ENCODE assay signal across 32 mouse cellular contexts in the genomic region with DNA sequence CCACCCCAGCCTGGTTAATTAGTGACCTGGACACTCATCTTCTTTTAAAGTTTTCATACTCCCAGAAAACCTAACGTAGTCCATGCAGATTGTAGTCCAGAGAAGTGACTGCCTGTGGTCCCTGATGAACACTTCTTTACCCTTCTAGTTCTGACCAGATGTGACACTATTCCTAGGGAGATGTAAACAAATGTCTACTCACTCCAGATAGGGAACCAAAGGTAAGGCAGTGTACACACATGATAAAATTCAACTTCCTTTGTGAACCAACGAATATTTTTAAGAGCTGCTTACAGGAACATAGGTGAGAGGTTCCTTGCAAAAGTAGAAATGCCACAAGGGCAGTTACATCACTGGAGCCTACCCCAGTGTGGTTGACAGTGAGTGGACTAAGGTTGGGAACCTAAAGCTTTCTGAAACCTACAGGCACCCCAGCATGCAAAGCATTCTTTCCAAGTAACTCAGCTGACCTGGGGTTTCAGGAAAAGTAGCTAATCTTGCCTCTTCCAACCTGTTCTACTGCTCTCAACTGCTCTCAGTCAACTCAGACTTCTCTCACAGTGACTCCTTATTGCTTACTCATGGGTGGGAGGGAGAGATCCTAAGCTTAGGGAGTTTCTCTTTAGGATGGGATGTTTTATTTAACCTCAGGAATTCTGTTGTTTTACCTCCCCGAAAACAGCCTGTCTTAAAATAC. TPM values are rescaled to one million over a fixed set of nuclear protein-coding genes. Genes with fewer than 3 reads are reported as not detected.
DNase-seq lines count a peak whose midpoint lies in the region; ATAC-seq lines count a peak whose summit lies in the region.
"Had no signal": no experiment of that assay in that cellular context is flagged by ENCODE, and none has a peak within 500 bp of the region (broad histone marks: within the 10 kb centered on the region; RNA-seq: fewer than 3 reads in every experiment).

No protein-coding gene starts in this region.

- no peaks in the 10 kb centered on the region for H3K9me3 ChIP-seq in liver, embryonic 16.5 days (replicated peaks; ENCODE audit: control insufficient read depth, low read length)
- no peaks in the 10 kb centered on the region for H3K9me3 ChIP-seq in liver, embryonic 12.5 days (replicated peaks)
- H3K9me3 ChIP-seq in stomach, embryonic 15.5 days = no peaks in the 10 kb centered on the region
- H3K9me3 ChIP-seq in midbrain, embryonic 16.5 days (replicated peaks; ENCODE audit: control insufficient read depth, low read length, poor library complexity, severe bottlenecking) = no peaks in the 10 kb centered on the region
- H3K9me3 ChIP-seq: embryonic facial prominence, embryonic 12.5 days; embryonic facial prominence, embryonic 15.5 days; G1E; heart, embryonic 12.5 days; heart, embryonic 15.5 days had no signal

- no peak overlapping the region for H3K4me3 ChIP-seq in liver, embryonic 16.5 days (ENCODE audit: low read depth, low read length)
- no peak overlapping the region for H3K4me3 ChIP-seq in liver, embryonic 12.5 days
- H3K4me3 ChIP-seq in stomach, embryonic 15.5 days (replicated peaks) = no peak overlapping the region
- no peak overlapping the region for H3K4me3 ChIP-seq in midbrain, embryonic 16.5 days (ENCODE audit: low read depth, low read length)
- H3K4me3 ChIP-seq: embryonic facial prominence, embryonic 12.5 days; embryonic facial prominence, embryonic 15.5 days; heart, embryonic 12.5 days; heart, embryonic 15.5 days had no signal

- peak; percentile 8 for DNase-seq in urinary bladder, postnatal 25 days (ENCODE audit: low spot score)
- no peak for DNase-seq in urinary bladder, adult 2 months (ENCODE audit: low spot score)
- no peak for DNase-seq in right cerebral cortex, postnatal 14 days
- DNase-seq: adrenal gland, postnatal 10 days; adrenal gland, postnatal 36 days; B cell, adult 2 months; cerebellum, adult 18-20 months; cerebellum, adult 9-10 months; cerebellum, postnatal 25 days; forebrain, postnatal 0 days; gastrocnemius, postnatal 25 days; heart, adult 18-20 months; heart, postnatal 10 days; heart, postnatal 36 days had no signal

- H3K9ac ChIP-seq in liver, embryonic 16.5 days (ENCODE audit: low read depth, low read length) = no peak overlapping the region
- H3K9ac ChIP-seq in liver, embryonic 12.5 days = no peak overlapping the region
- no peak overlapping the region for H3K9ac ChIP-seq in stomach, embryonic 15.5 days
- no peak overlapping the region for H3K9ac ChIP-seq in midbrain, embryonic 16.5 days (ENCODE audit: low read depth, low read length)
- H3K9ac ChIP-seq: embryonic facial prominence, embryonic 12.5 days; embryonic facial prominence, embryonic 15.5 days; forebrain, postnatal 0 days; heart, embryonic 12.5 days; heart, embryonic 15.5 days; hindbrain, embryonic 14.5 days had no signal

- H3K27ac ChIP-seq in liver, embryonic 16.5 days (ENCODE audit: low read length) = no peak overlapping the region
- H3K27ac ChIP-seq in liver, embryonic 12.5 days = no peak overlapping the region
- H3K27ac ChIP-seq in stomach, embryonic 15.5 days = peak overlapping the region; percentile 44
- no peak overlapping the region for H3K27ac ChIP-seq in midbrain, embryonic 16.5 days (ENCODE audit: low read length)
- H3K27ac ChIP-seq: embryonic facial prominence, embryonic 12.5 days; embryonic facial prominence, embryonic 15.5 days; heart, embryonic 15.5 days; hindbrain, embryonic 14.5 days; hindbrain, postnatal 0 days had no signal

- 0 out of 2 replicates have a peak, but pooled peaks have one; percentile 16 for ATAC-seq in liver, embryonic 16.5 days (ENCODE audit: low read depth)
- ATAC-seq in liver, embryonic 12.5 days = no peak
- ATAC-seq in stomach, embryonic 15.5 days (ENCODE audit: insufficient read depth, low FRiP score, low read depth) = no peak
- ATAC-seq in midbrain, embryonic 16.5 days = no peak
- ATAC-seq: forebrain, embryonic 14.5 days; forebrain, postnatal 0 days; hindbrain, postnatal 0 days; Patski had no signal

- no peak overlapping the region for H3K4me2 ChIP-seq in liver, embryonic 16.5 days (ENCODE audit: low read depth, low read length)
- H3K4me2 ChIP-seq in liver, embryonic 12.5 days = no peak overlapping the region
- H3K4me2 ChIP-seq in stomach, embryonic 15.5 days = no peak overlapping the region
- no peak overlapping the region for H3K4me2 ChIP-seq in midbrain, embryonic 16.5 days (ENCODE audit: low read length)
- H3K4me2 ChIP-seq: embryonic facial prominence, embryonic 12.5 days; embryonic facial prominence, embryonic 15.5 days; heart, embryonic 12.5 days; heart, embryonic 15.5 days; hindbrain, embryonic 14.5 days had no signal

- H3K36me3 ChIP-seq in liver, embryonic 16.5 days (ENCODE audit: control insufficient read depth, insufficient read depth) = no peaks in the 10 kb centered on the region
- no peaks in the 10 kb centered on the region for H3K36me3 ChIP-seq in liver, embryonic 12.5 days
- H3K36me3 ChIP-seq in stomach, embryonic 15.5 days = no peaks in the 10 kb centered on the region
- H3K36me3 ChIP-seq in midbrain, embryonic 16.5 days (ENCODE audit: control insufficient read depth, insufficient read depth, low read length) = no peaks in the 10 kb centered on the region
- H3K36me3 ChIP-seq: embryonic facial prominence, embryonic 12.5 days; embryonic facial prominence, embryonic 15.5 days; G1E; heart, embryonic 12.5 days; heart, embryonic 15.5 days had no signal

- 43% methylated on average over 3 of the region's 3 CpGs for WGBS in liver, embryonic 16.5 days (ENCODE audit: insufficient replicate concordance)
- 48% methylated on average over 3 of the region's 3 CpGs for WGBS in liver, embryonic 12.5 days (ENCODE audit: insufficient replicate concordance)
- WGBS in stomach, embryonic 15.5 days = 64% methylated on average over 3 of the region's 3 CpGs
- 77% methylated on average over 3 of the region's 3 CpGs for WGBS in midbrain, embryonic 16.5 days

- H3K4me1 ChIP-seq in liver, embryonic 16.5 days (ENCODE audit: control insufficient read depth, low read depth, low read length) = no peaks in the 10 kb centered on the region
- no peaks in the 10 kb centered on the region for H3K4me1 ChIP-seq in liver, embryonic 12.5 days
- no peaks in the 10 kb centered on the region for H3K4me1 ChIP-seq in stomach, embryonic 15.5 days
- H3K4me1 ChIP-seq in midbrain, embryonic 16.5 days (ENCODE audit: control insufficient read depth, insufficient read depth, low read length) = no peaks in the 10 kb centered on the region
- H3K4me1 ChIP-seq: embryonic facial prominence, embryonic 12.5 days; heart, embryonic 12.5 days; heart, embryonic 15.5 days had no signal

- H3K27me3 ChIP-seq in liver, embryonic 16.5 days (ENCODE audit: control insufficient read depth, insufficient read depth, low read depth, low read length) = no peaks in the 10 kb centered on the region
- no peaks in the 10 kb centered on the region for H3K27me3 ChIP-seq in liver, embryonic 12.5 days (replicated peaks)
- H3K27me3 ChIP-seq in stomach, embryonic 15.5 days (replicated peaks) = no peaks in the 10 kb centered on the region
- H3K27me3 ChIP-seq in midbrain, embryonic 16.5 days (ENCODE audit: control insufficient read depth, insufficient read depth, low read depth, low read length) = no peaks in the 10 kb centered on the region
- H3K27me3 ChIP-seq: CH12.LX; embryonic facial prominence, embryonic 12.5 days; embryonic facial prominence, embryonic 15.5 days; heart, embryonic 12.5 days; heart, embryonic 15.5 days had no signal

RNA-seq across cellular contexts. Expression of a gene that starts 27.9 kb away (rescaled TPM):
- polyA plus RNA-seq in liver, embryonic 16.5 days (2015; fragmentation: Nextera tagmentation; extraction: Ambion mirVana) = 393 and 415 TPM in 2 replicates
- polyA plus RNA-seq in liver, embryonic 12.5 days (2016; fragmentation: Nextera tagmentation; extraction: Ambion mirVana) = 85.9 and 86.6 TPM in 2 replicates
- polyA plus RNA-seq in urinary bladder, adult 2 months (2012; rRNA removed) = not detected in 2 replicates
- 49.1 and 51.1 TPM in 2 replicates for polyA plus RNA-seq in stomach, embryonic 15.5 days (2015; fragmentation: Nextera tagmentation; extraction: Ambion mirVana)
- not detected in 2 replicates for polyA plus RNA-seq in midbrain, embryonic 16.5 days (2015; fragmentation: Nextera tagmentation; extraction: Ambion mirVana)
- polyA plus RNA-seq: forebrain, embryonic 11.5 days; forebrain, embryonic 14.5 days; forebrain, postnatal 0 days; frontal cortex, adult 2 months; G1E; hindbrain, embryonic 11.5 days; hindbrain, embryonic 14.5 days; hindbrain, postnatal 0 days; Patski had no signal

RNA-seq across cellular contexts. Expression of a gene that starts 28.3 kb away (rescaled TPM):
- polyA plus RNA-seq in liver, embryonic 16.5 days (2015; fragmentation: Nextera tagmentation; extraction: Ambion mirVana) = 0.05 TPM in 1 of 2 replicates, not detected in the other
- not detected in 2 replicates for polyA plus RNA-seq in liver, embryonic 12.5 days (2016; fragmentation: Nextera tagmentation; extraction: Ambion mirVana)
- 0.53 and 0.67 TPM in 2 replicates for polyA plus RNA-seq in urinary bladder, adult 2 months (2012; rRNA removed)
- 0.75 and 0.96 TPM in 2 replicates for polyA plus RNA-seq in stomach, embryonic 15.5 days (2015; fragmentation: Nextera tagmentation; extraction: Ambion mirVana)
- polyA plus RNA-seq in midbrain, embryonic 16.5 days (2015; fragmentation: Nextera tagmentation; extraction: Ambion mirVana) = not detected in 2 replicates
- polyA plus RNA-seq: embryonic facial prominence, embryonic 12.5 days; forebrain, embryonic 11.5 days; forebrain, embryonic 14.5 days; forebrain, postnatal 0 days; frontal cortex, adult 2 months; G1E; heart, embryonic 12.5 days; hindbrain, embryonic 14.5 days; Patski had no signal

RNA-seq across cellular contexts. Expression of a gene that starts 46.8 kb away (rescaled TPM):
- not detected in 2 replicates for polyA plus RNA-seq in liver, embryonic 16.5 days (2015; fragmentation: Nextera tagmentation; extraction: Ambion mirVana)
- not detected in 2 replicates for polyA plus RNA-seq in liver, embryonic 12.5 days (2016; fragmentation: Nextera tagmentation; extraction: Ambion mirVana)
- polyA plus RNA-seq in urinary bladder, adult 2 months (2012; rRNA removed) = not detected in 2 replicates
- 0.30 and 0.35 TPM in 2 replicates for polyA plus RNA-seq in stomach, embryonic 15.5 days (2015; fragmentation: Nextera tagmentation; extraction: Ambion mirVana)
- polyA plus RNA-seq in midbrain, embryonic 16.5 days (2015; fragmentation: Nextera tagmentation; extraction: Ambion mirVana) = not detected in 2 replicates
- polyA plus RNA-seq: embryonic facial prominence, embryonic 12.5 days; forebrain, embryonic 11.5 days; forebrain, embryonic 14.5 days; forebrain, postnatal 0 days; frontal cortex, adult 2 months; G1E; gonadal fat pad, adult 2 months; heart, embryonic 12.5 days; heart, embryonic 15.5 days; hindbrain, embryonic 11.5 days; hindbrain, embryonic 14.5 days; hindbrain, postnatal 0 days; Patski had no signal

Comparison
In these comparisons a context has a peak if more than half of its experiments do, and no peak if none do; other contexts are left out.
1. RNA of a gene that starts 27.9 kb away (polyA plus RNA-seq): 393 to 415 TPM in liver, embryonic 16.5 days, 85.9 to 86.6 TPM in liver, embryonic 12.5 days and 49.1 to 51.1 TPM in stomach, embryonic 15.5 days; not detected in urinary bladder, adult 2 months and not detected in midbrain, embryonic 16.5 days; every median in the first group is over 10 times any median in the second.